Mouse (Mus musculus) lung, adult 2 months (tissue): ENCODE results near the gene Crhr1. TPM values are rescaled to one million over a fixed set of nuclear protein-coding genes. Genes with fewer than 3 reads are reported as not detected.

Experiments
- DNase-seq: peaks from one replicate; pipeline ENCODE4 v3.0.0; 2022
- H3K4me1 ChIP-seq: fragments of 200-500 bp; 2 replicates; pipeline ENCODE4 v1.6.1; 2011; ENCODE audit warnings: low read length; ENCODE audit not compliant: control insufficient read depth, insufficient read depth
- H3K4me3 ChIP-seq: fragments of 200-500 bp; replicated peaks from 2 replicates; pipeline ENCODE3; 2011; ENCODE audit warnings: low read depth, mild to moderate bottlenecking, control low read depth, low read length; ENCODE audit errors: extremely low read depth
- CTCF ChIP-seq: fragments of 200-500 bp; IDR thresholded peaks from 2 replicates; pipeline ENCODE4 v1.5.1; 2011; ENCODE audit warnings: mild to moderate bottlenecking, low read length, control low read depth; ENCODE audit not compliant: insufficient read depth
- POLR2A ChIP-seq: fragments of 200-500 bp; IDR thresholded peaks from 2 replicates; pipeline ENCODE4 v1.6.1; 2011; ENCODE audit warnings: low read depth, mild to moderate bottlenecking, control low read depth, low read length, borderline replicate concordance; ENCODE audit errors: extremely low read depth
- whole genome bisulfite sequencing: fragments of 180-500 bp; shearing (Covaris S2); methylation state at CpG from one replicate; pipeline ENCODE4 v1.1.7; 2018; 5-methylcytosine and 5-hydroxymethylcytosine counted together
- polyA plus RNA-seq: library from polyadenylated mRNA; depleted of rRNA; stranded (reverse); fragments of >200 nt; gene quantifications from 2 replicates; pipeline ENCODE4 v1.2.3, GENCODE M21; 2012

Crhr1 gene
- polyA plus RNA-seq, 1 experiment, result not detected

DNA sequence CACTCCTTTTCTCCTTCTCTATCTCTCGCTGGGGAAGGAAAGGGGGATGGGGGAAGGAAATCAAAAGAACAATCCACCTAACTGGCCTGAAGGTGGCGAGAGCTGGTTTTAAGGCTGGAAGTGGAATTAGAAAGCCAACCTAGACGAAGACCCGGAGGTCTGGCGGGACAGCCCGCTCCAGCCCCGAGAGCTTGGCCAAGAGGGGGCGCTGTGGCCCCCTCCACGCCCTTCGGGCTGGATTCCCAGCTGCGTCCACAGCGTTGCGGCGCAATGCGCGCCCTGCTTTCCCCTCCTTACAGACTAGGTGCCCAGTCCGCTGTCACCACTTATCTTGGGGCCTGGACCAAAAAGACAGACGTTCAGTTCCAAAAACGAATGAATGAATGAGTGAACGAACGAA lies 899 bp upstream of the Crhr1 start:
- DNase-seq, result no peak
- 3% methylated on average over 21 of the region's 21 CpGs for WGBS
- Histone ChIP-seq H3K4me3 (no peak overlapping the region), H3K4me1 (no peaks in the 10 kb centered on the region)
- TF ChIP-seq CTCF (no peak), POLR2A (no peak)

- DNase-seq, result no peak
- H3K4me1 ChIP-seq, result no peaks in the 10 kb centered on the region
- H3K4me3 ChIP-seq, result no peak overlapping the region
- 2% methylated on average over 47 of the region's 47 CpGs for WGBS
- TF ChIP-seq POLR2A (no peak), CTCF (no peak)
Measured at GRCm38 (mm10) chr11:104133442-104133983, 858 bp downstream of the Crhr1 start.

GRCm38 (mm10) chr11:104138976-104139375 lies 6.3 kb downstream of the Crhr1 start:
- TF ChIP-seq CTCF (no peak), POLR2A (no peak)
- WGBS, result 51% methylated on average over 3 of the region's 3 CpGs
- H3K4me1 ChIP-seq, result no peaks in the 10 kb centered on the region
- no peak overlapping the region for H3K4me3 ChIP-seq
- DNase-seq, result no peak

DNA sequence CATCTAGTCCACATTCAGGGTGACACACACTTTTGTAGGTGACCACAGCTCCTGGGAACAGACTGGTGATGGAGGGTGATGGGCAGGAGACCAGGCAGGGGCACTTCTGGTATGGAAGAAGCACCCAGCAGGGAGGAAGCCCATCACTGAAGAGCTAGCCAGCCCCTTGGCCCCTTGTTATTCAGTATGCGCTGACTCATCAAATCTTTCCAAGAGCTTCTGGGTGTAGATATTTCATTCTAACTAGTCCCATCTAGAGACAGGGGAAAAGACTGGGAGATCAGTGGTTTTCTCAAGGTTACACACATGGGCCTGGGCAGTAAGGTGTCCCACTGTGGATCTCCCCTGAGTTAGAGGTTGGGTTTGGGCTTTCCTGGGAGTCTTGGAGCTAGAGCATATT lies 12.3 kb downstream of the Crhr1 start:
- no peak for TF ChIP-seq CTCF
- no peak for TF ChIP-seq POLR2A
- Histone ChIP-seq H3K4me1 (no peaks in the 10 kb centered on the region), H3K4me3 (no peak overlapping the region)
- DNase-seq, result no peak
- WGBS, result 100% methylated on average over 1 of the region's 1 CpGs

DNA sequence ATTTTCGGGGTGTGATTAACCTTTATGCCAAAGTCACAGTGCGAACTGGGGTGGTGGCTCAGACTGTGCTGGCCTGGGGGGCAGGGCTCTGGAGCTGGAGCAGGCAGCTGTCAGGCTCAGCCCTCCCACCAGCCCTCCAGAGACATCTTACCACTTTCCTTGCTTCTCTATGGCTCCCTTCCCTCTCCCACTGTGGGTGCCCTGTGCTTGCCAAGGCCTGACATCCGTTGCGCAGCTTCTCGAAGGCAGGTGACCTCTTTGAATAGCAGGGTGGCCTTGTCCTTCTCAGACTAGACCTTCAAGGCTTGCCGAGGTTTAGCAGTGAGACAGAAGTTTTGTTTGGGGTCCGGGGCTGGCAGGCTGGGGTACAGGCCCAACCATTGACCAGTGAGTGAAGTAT lies 16.1 kb downstream of the Crhr1 start:
- H3K4me1 ChIP-seq, result no peaks in the 10 kb centered on the region
- TF ChIP-seq CTCF (no peak), POLR2A (no peak)
- no peak for DNase-seq
- no peak overlapping the region for H3K4me3 ChIP-seq
- WGBS, result 72% methylated on average over 7 of the region's 7 CpGs

DNA sequence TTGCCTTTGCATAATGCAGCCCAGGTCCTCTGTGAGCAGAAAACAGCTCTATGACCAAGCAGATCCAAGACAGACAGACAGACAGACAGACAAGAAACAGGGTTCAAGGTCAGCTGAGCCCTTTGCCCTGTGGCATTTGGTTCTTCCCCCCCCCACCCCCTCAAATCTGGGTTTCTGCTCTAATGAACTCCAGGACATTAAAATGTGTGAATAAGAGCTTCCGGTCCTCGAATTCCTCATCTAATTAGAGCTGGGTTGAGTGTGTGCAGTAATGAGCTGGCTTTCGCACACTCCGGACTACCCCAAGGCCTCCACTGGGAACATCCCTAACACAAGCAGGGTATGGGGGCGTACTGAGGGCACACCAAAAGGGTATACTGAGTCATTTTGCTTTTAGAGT lies 18.3 kb downstream of the Crhr1 start:
- Histone ChIP-seq H3K4me1 (no peaks in the 10 kb centered on the region), H3K4me3 (no peak overlapping the region)
- WGBS, result 70% methylated on average over 5 of the region's 5 CpGs
- DNase-seq, result no peak
- TF ChIP-seq POLR2A, result no peak
- TF ChIP-seq CTCF, result no peak

DNA sequence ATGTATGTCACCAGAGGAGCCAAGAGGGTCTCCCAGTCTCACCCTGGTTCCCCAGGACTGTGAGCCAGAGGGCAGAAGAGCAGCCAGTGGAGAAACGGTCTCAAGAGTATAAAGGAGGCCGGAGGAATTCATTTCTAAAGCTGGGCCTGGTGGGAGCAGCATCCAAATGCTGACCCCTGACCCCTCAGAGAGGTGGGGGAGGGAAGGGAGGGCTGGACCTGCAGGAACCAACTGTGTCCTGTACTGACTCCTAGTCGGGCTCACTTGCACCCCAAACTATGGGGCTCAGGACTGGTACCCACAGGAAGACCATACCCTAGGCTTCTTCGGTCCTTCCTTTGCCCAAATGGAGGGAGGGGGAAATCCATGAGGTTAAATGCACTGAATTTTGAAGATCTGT lies 21.7 kb downstream of the Crhr1 start:
- Histone ChIP-seq H3K4me1 (no peaks in the 10 kb centered on the region), H3K4me3 (no peak overlapping the region)
- DNase-seq, result no peak
- TF ChIP-seq CTCF (no peak), POLR2A (no peak)
- 68% methylated on average over 4 of the region's 4 CpGs for WGBS

DNA sequence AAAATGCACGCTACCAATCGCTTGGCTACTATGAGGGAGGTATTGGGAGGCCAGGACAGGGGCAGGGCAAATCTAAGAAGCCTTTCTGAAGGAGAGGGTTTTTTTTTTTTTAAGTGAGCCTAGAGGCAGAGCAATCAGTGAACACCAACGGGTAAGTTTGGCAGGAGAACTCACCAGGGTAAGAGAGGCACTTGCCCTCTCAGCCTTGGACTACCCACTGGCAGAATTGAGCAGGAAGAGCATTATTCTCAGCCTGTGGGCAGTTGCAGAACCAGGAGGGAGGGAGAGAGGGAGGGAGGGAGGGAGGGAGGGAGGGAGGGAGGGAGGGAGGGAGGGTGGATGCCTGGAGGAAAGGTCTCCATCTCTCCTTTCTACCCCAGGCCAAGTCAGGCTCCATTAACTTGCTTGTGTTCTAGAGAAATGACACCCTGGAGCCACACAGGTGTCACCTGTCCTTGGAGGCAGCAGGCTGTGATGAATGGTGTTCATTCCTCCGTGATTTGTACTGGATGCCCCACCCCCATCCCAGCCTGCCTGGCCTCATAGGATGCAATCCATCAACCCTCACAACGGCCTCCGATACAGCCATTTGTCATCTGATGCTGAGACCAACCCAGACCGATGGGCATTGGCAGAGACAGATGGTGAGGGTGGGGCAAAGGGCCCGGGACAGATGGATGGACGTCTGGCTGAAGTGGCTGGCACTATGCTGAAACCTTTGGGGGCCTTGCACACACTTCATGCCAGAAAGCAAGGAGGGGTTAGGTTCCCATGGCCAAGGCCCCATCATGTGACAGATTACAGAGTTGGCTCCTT lies 22.4 kb downstream of the Crhr1 start:
- WGBS, result 23% methylated on average over 9 of the region's 9 CpGs
- TF ChIP-seq CTCF, result no peak
- no peak for TF ChIP-seq POLR2A

GRCm38 (mm10) chr11:104155899-104156298 lies 23.2 kb downstream of the Crhr1 start:
- TF ChIP-seq POLR2A (no peak), CTCF (no peak)
- H3K4me3 ChIP-seq, result no peak overlapping the region

More for the DNA sequence above, 22.4 kb downstream of the Crhr1 start:
- Histone ChIP-seq H3K4me1 (no peaks in the 10 kb centered on the region), H3K4me3 (no peak overlapping the region)
- no peak for DNase-seq

DNA sequence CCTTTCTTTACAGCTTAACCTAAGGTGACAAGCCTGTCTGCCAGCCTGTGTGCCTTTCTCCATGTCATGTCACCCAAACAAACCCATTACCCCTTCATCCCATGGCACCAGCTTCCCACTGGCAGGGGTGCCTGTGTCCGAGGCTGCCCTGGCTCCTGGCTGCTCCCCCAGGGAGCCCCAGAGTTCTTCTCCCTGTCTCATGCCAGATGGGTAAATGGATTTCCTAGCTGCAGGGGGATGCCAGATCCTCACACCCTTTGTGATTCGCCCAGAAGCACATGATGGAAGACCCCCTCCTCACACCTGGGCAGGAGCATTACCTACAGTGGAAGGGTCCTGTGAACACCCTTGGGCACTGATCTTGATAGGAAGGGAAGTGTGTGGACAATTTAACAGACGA lies 23.7 kb downstream of the Crhr1 start:
- H3K4me1 ChIP-seq, result no peaks in the 10 kb centered on the region
- DNase-seq, result no peak
- TF ChIP-seq POLR2A (no peak), CTCF (no peak)
- H3K4me3 ChIP-seq, result no peak overlapping the region
- 45% methylated on average over 3 of the region's 3 CpGs for WGBS

More at GRCm38 (mm10) chr11:104155899-104156298, 23.2 kb downstream of the Crhr1 start:
- H3K4me1 ChIP-seq, result no peaks in the 10 kb centered on the region
- no peak for DNase-seq
